Mouse (Mus musculus) MEL (cell line): ENCODE data around the gene Ptges3. TPM values are rescaled to one million over a fixed set of nuclear protein-coding genes. Genes with fewer than 3 reads are reported as not detected.

Experiments
- DNase-seq: peaks from one replicate; pipeline ENCODE4 v3.0.0; 2011; ENCODE audit warnings: low read depth, low spot score
- H3K27ac ChIP-seq: 2 replicates; pipeline ENCODE4 v1.5.1; 2012; ENCODE audit warnings: low read depth, mild to moderate bottlenecking, control low read depth, low read length, moderate library complexity; ENCODE audit not compliant: control insufficient read depth
- H3K27me3 ChIP-seq, 2 experiments: fragments of 150-350 bp in 1 of 2; sonication (generic) in 1 of 2; 2 replicates each; pipeline ENCODE4 v1.6.1; 2012; ENCODE audit warnings: low read length in 2 of 2, mild to moderate bottlenecking in 2 of 2, improper control_type of control experiment in 1 of 2, moderate library complexity in 1 of 2; ENCODE audit not compliant: insufficient read depth in 2 of 2, control insufficient read depth in 1 of 2
- H3K36me3 ChIP-seq, 2 experiments: 2 replicates each; pipeline ENCODE4 v1.6.1; 2012 to 2014; ENCODE audit warnings: low read length in 2 of 2, improper control_type of control experiment in 1 of 2, inconsistent platforms in 1 of 2, mild to moderate bottlenecking in 1 of 2; ENCODE audit not compliant: insufficient read depth in 2 of 2, control insufficient read depth in 1 of 2
- H3K4me1 ChIP-seq, 2 experiments: fragments of 150-350 bp in 1 of 2; sonication (generic) in 1 of 2; 2 replicates each; pipeline ENCODE4 v1.6.1; 2012; ENCODE audit warnings: low read length in 2 of 2, improper control_type of control experiment in 1 of 2, mild to moderate bottlenecking in 1 of 2; ENCODE audit not compliant: insufficient read depth in 2 of 2, control insufficient read depth in 1 of 2
- H3K4me3 ChIP-seq, 2 experiments: fragments of 150-350 bp in 1 of 2; sonication (generic) in 1 of 2; 2 replicates each; pipeline ENCODE4 v1.5.1; 2012; ENCODE audit warnings: low read depth in 2 of 2, low read length in 2 of 2, mild to moderate bottlenecking in 2 of 2, moderate library complexity in 2 of 2, control low read depth in 1 of 2, improper control_type of control experiment in 1 of 2; ENCODE audit not compliant: control insufficient read depth in 1 of 2, insufficient read depth in 1 of 2
- H3K79me2 ChIP-seq: 2 replicates; pipeline ENCODE4 v1.6.1; 2012; ENCODE audit warnings: mild to moderate bottlenecking, low read length, moderate library complexity; ENCODE audit not compliant: control insufficient read depth, poor library complexity, insufficient read depth
- H3K9ac ChIP-seq: 2 replicates; pipeline ENCODE4 v1.6.1; 2012; ENCODE audit warnings: low read depth, mild to moderate bottlenecking, control low read depth, low read length, moderate library complexity; ENCODE audit not compliant: control insufficient read depth, poor library complexity, severe bottlenecking
- H3K9me3 ChIP-seq: fragments of 150-350 bp; sonication (generic); replicated peaks from 2 replicates; pipeline ENCODE4 v1.6.1; 2012; ENCODE audit warnings: mild to moderate bottlenecking, low read length, improper control_type of control experiment, moderate library complexity; ENCODE audit not compliant: insufficient read depth
- CHD1 ChIP-seq: IDR thresholded peaks from 2 replicates; pipeline ENCODE4 v1.6.1; 2012; ENCODE audit warnings: low read depth, mild to moderate bottlenecking, inconsistent platforms, low read length, improper control_type of control experiment
- CHD2 ChIP-seq: IDR thresholded peaks from 2 replicates; pipeline ENCODE4 v1.6.1; 2011; ENCODE audit warnings: low read length, improper control_type of control experiment
- EP300 ChIP-seq, 2 experiments: IDR thresholded peaks; 2 replicates each; pipeline ENCODE4 v1.6.1; 2011; ENCODE audit warnings: improper control_type of control experiment in 2 of 2, low read length in 2 of 2, low read depth in 1 of 2, mild to moderate bottlenecking in 1 of 2
- HCFC1 ChIP-seq: IDR thresholded peaks from 2 replicates; pipeline ENCODE4 v1.6.1; 2012; ENCODE audit warnings: low read depth, mild to moderate bottlenecking, inconsistent platforms, low read length, improper control_type of control experiment, moderate library complexity
- MAX ChIP-seq: IDR thresholded peaks from 2 replicates; pipeline ENCODE4 v1.6.1; 2011; ENCODE audit warnings: low read length, improper control_type of control experiment
- MAZ ChIP-seq: IDR thresholded peaks from 2 replicates; pipeline ENCODE4 v1.6.1; 2012; ENCODE audit warnings: low read depth, mild to moderate bottlenecking, inconsistent platforms, low read length, improper control_type of control experiment
- MEF2A ChIP-seq: IDR thresholded peaks from 2 replicates; pipeline ENCODE4 v1.6.1; 2014; ENCODE audit warnings: low read depth, mild to moderate bottlenecking, inconsistent platforms, low read length, improper control_type of control experiment; ENCODE audit not compliant: poor library complexity, insufficient replicate concordance, severe bottlenecking; ENCODE audit errors: extremely low read depth
- MXI1 ChIP-seq: IDR thresholded peaks from 2 replicates; pipeline ENCODE4 v1.6.1; 2011; ENCODE audit warnings: mild to moderate bottlenecking, low read depth, low read length, improper control_type of control experiment
- NRF1 ChIP-seq: IDR thresholded peaks from 2 replicates; pipeline ENCODE4 v1.6.1; 2014; ENCODE audit warnings: low read depth, mild to moderate bottlenecking, inconsistent platforms, low read length, improper control_type of control experiment, moderate library complexity; ENCODE audit not compliant: poor library complexity, insufficient read depth, severe bottlenecking
- POLR2A ChIP-seq, 2 experiments: IDR thresholded peaks; 2 replicates each; pipeline ENCODE4 v1.6.1; 2011 to 2012; ENCODE audit warnings: low read length in 2 of 2, mild to moderate bottlenecking in 2 of 2, control low read depth in 1 of 2, improper control_type of control experiment in 1 of 2, low read depth in 1 of 2, moderate library complexity in 1 of 2; ENCODE audit not compliant: control insufficient read depth in 1 of 2, insufficient read depth in 1 of 2, poor library complexity in 1 of 2
- POLR2AphosphoS5 ChIP-seq: IDR thresholded peaks from 2 replicates; pipeline ENCODE4 v1.6.1; 2012; ENCODE audit warnings: low read depth, borderline replicate concordance, mild to moderate bottlenecking, inconsistent platforms, low read length, moderate library complexity, mixed read lengths
- RAD21 ChIP-seq: IDR thresholded peaks from 2 replicates; pipeline ENCODE4 v1.6.1; 2011; ENCODE audit warnings: mild to moderate bottlenecking, low read depth, low read length, improper control_type of control experiment
- RCOR1 ChIP-seq: IDR thresholded peaks from 2 replicates; pipeline ENCODE4 v1.6.1; 2012; ENCODE audit warnings: low read depth, mild to moderate bottlenecking, inconsistent platforms, low read length, improper control_type of control experiment
- SIN3A ChIP-seq: IDR thresholded peaks from 2 replicates; pipeline ENCODE4 v1.6.1; 2012; ENCODE audit warnings: low read length, improper control_type of control experiment, inconsistent platforms
- UBTF ChIP-seq: IDR thresholded peaks from 2 replicates; pipeline ENCODE4 v1.6.1; 2012; ENCODE audit warnings: low read depth, mild to moderate bottlenecking, inconsistent platforms, low read length, improper control_type of control experiment, moderate library complexity, borderline replicate concordance; ENCODE audit not compliant: insufficient read depth
- ZKSCAN1 ChIP-seq: IDR thresholded peaks from 2 replicates; pipeline ENCODE4 v1.6.1; 2012; ENCODE audit warnings: low read depth, mild to moderate bottlenecking, inconsistent platforms, low read length, improper control_type of control experiment, moderate library complexity
- ZMIZ1 ChIP-seq: IDR thresholded peaks from 2 replicates; pipeline ENCODE4 v1.6.1; 2012; ENCODE audit warnings: low read depth, mild to moderate bottlenecking, inconsistent platforms, low read length, improper control_type of control experiment, moderate library complexity
- ZNF384 ChIP-seq: IDR thresholded peaks from 2 replicates; pipeline ENCODE4 v1.6.1; 2012; ENCODE audit warnings: low read depth, mild to moderate bottlenecking, inconsistent platforms, low read length, improper control_type of control experiment
- polyA plus RNA-seq, 2 experiments: library from polyadenylated mRNA; stranded (reverse) in 1 of 2; unstranded in 1 of 2; fragments of >175 nt in 1 of 2; fragments of >200 nt in 1 of 2; gene quantifications; 2 replicates each; pipeline versions ENCODE4 v1.2.1 to v1.2.4; 2012; ENCODE audit warnings: low replicate concordance in 2 of 2, low read depth in 1 of 2; ENCODE audit not compliant: insufficient read length in 2 of 2, insufficient read depth in 1 of 2, missing spikeins in 1 of 2
- total RNA-seq: library from RNA; depleted of rRNA; stranded (reverse); fragments of 300-350 nt; gene quantifications from 2 replicates; pipeline ENCODE4 v1.2.3, GENCODE M21; 2012

Gene Ptges3
- total and polyA plus RNA-seq, 3 experiments: 216 to 627 (median 233) TPM

GRCm38 (mm10) chr10:128082880-128083421 is 24.2 kb downstream of the Ptges3 start, which contains the start of gene Atp5b (continued):
- TF ChIP-seq UBTF (no peak), NRF1 (0 out of 2 replicates have a peak, but pooled peaks have one; percentile 36), ZMIZ1 (no peak; the same call in none of the 2 replicates), SIN3A (peak; percentile 63), RCOR1 (no peak), MEF2A (no peak), ZNF384 (peak; percentile 47; the same call in 1 of the 2 replicates), CHD2 (peak; percentile 96), MXI1 (peak; percentile 35), HCFC1 (peak; percentile 85), MAX (no peak), EP300 (IDR thresholded peaks at IDR 0.05; ENCODE audit: low read depth in 1 of 2, low read length in 2 of 2) (no peak), POLR2AphosphoS5 (peak; percentile 40; the same call in 1 of the 2 replicates), MAZ (peak; percentile 85; the same call in 1 of the 2 replicates), RAD21 (no peak), POLR2A (IDR thresholded peaks at IDR 0.05; ENCODE audit: control insufficient read depth in 1 of 2, insufficient read depth in 1 of 2, low read depth in 1 of 2, low read length in 2 of 2, poor library complexity in 1 of 2) (peak; percentile 77 to 98; a peak in 3 of 4 replicates)
- TF ChIP-seq, all 39 proteins: peak for 15

- Histone ChIP-seq H3K36me3 (peaks cover 35 to 46% of the 10 kb centered on the region in 2 experiments), H3K9me3 (no peaks in the 10 kb centered on the region), H3K27ac (peak overlapping the region; percentile 87), H3K4me1 (peaks cover 6 to 27% of the 10 kb centered on the region in 2 experiments), H3K79me2 (peaks cover 36% of the 10 kb centered on the region), H3K27me3 (no peaks in the 10 kb centered on the region), H3K9ac (peak overlapping the region; percentile 97), H3K4me3 (peak overlapping the region; percentile 63 to 89)
- DNase-seq: peak; percentile 40
- TF ChIP-seq CHD1 (0 out of 2 replicates have a peak, but pooled peaks have one; percentile 28), POLR2A (IDR thresholded peaks at IDR 0.05; ENCODE audit: control insufficient read depth in 1 of 2, insufficient read depth in 1 of 2, low read depth in 1 of 2, low read length in 2 of 2, poor library complexity in 1 of 2) (peak in 1 of 2 experiments; percentile 3; a peak in 1 of 4 replicates), MXI1 (peak; percentile 74), SIN3A (peak; percentile 36; the same call in 1 of the 2 replicates), ZMIZ1 (no peak), ZKSCAN1 (no peak)
Measured at GRCm38 (mm10) chr10:128083688-128084087, 24.9 kb downstream of the Ptges3 start.
